Mouse (Mus musculus) A20 (cell line): ENCODE data around the gene Prelid3b.

Experiments
- DNase-seq: peaks from one replicate; pipeline ENCODE4 v3.0.0-alpha.2; 2011; ENCODE audit warnings: low read depth, low spot score

Prelid3b gene

DNA sequence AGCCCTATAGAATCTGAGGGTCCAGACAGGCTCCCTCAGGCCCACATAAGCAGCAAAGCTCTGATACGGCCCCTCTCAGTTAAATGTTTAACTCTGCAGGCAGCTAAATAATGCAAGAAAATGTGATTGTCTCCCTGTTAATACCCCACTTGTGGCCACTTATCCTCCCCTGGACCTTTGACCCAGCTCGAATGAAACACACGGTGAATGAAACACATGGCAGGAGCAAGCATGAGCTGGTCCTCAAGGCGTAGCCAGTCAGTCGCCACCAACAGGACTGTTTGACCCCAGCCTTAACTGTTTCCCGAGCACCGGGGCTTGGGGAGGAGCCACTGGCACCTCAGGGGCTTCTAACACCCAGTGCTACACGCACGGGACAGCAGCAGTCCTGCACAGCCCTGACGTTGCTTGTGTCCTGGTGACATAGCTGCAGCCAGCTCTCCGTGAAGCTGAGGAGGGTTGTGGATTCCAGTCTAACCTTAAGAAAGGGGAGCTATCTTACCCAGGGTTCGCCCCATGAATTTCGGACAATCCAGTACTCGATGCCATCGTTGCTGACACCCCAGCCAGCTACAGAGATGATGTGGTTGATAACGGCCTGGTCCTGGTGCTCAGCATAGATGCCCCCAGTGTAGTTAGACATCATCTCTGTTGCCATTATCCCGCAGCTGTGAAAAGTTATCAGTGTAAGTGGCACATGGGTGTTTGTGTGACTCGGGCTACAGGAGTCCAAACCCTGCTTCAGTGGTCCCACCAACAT lies 44.6 kb downstream of the Prelid3b start:
- no peak for DNase-seq

DNA sequence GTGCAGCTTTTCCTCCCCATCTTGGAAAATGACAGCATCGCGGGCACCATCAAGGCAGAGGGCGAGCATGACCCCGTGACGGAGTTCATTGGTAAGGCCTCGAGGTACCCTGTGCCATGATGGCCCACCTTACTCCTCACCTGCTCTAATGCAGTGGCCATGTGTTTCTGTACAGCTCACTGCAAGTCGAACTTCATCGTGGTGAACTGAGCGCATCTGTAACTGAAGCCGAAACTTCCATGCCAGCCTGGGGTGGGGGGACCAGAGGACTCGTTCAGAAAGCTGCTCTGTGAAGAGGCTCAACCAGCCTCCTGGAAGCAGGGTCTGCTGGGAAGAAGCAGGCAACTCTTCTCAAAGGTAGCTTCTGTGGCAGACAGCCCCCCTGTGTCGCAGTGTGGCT lies 46.0 kb downstream of the Prelid3b start:
- no peak for DNase-seq

GRCm38 (mm10) chr2:174424301-174425085 lies 48.4 kb downstream of the Prelid3b start:
- DNase-seq = no peak

DNA sequence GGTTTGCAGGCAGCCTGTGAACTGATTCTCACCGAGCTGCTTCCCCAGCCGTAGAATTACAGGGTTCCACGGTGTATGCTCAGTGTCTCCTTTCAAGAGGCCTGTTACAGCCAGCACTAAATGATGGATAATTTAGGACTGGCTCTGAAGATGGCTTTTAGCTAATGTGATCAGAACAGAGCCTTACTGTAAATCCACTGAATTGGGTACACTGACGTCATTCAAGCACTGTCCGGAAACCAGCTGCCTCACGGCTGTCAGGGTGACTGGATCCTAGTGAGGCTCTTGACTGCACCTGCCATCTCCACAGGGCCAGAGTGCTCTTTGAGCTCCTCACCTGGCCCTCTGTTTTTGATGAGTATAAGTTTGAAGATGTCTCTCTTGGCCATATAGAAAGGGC lies 51.8 kb downstream of the Prelid3b start:
- no peak for DNase-seq

- DNase-seq = peak; percentile 97
Observed at GRCm38 (mm10) chr2:174415731-174416310, 57.1 kb downstream of the Prelid3b start, which contains the start of gene Nelfcd. TSS of gene Nelfcd (plus strand) at chr2:174415804.
